Mouse (Mus musculus): ENCODE measurements at regions not wholly inside any gene's neighbourhood (a gene's known extent, or its start where the extent isn't known, plus 50 kb on each side); places are given as distances from the start of the nearest gene placed in this dataset.

DNA sequence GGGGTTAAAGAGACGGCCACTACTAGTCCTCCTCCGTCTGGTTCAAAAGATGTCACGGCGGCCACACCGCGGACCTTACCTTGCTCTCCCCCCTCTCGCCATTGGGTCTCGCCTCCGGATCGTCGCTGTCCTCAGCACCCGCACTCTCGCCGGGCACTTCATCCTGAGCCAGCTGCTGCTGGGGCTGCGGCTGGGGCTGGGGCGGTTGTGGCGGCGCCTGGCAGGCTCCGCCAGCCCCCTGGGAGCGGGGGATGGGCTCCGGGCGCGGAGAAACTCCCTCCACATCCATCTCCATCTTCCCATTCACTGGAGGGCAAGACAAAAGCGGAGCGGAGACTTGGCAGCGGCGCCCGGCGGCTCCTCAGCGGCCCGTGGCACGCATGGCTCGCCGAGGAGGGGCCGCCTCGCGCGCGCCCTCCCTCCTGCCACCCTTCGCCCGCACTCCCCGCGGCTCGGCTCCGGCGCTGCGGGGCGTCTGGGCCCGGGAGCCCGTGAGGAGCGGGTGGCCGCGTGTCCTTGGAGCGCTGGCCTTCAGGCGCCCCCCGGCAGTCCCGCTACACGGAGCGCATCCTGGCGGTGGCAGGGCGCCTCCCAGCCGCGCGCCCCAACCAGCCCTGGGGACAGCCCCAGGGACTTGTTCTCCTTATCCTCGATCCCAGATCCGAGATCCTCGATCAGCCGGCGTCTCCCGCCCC lies 167.8 kb upstream of the Azi2 start:
- Histone ChIP-seq H3K4me2 (ENCODE audit: low read depth, low read length) (peak overlapping the region; percentile 98), H3K36me3 (ENCODE audit: control insufficient read depth, insufficient read depth, low read length) (no peaks in the 10 kb centered on the region), H3K4me3 (ENCODE audit: low read length) (peak overlapping the region; percentile 64), H3K27ac (ENCODE audit: low read length) (0 out of 2 replicates have a peak overlapping the region, but pooled peaks have one; percentile 17), H3K27me3 (ENCODE audit: control insufficient read depth, insufficient read depth, low read depth, low read length) (peaks cover 14% of the 10 kb centered on the region), H3K4me1 (replicated peaks; ENCODE audit: control insufficient read depth, insufficient read depth, low read length) (peaks cover 5% of the 10 kb centered on the region), H3K9ac (ENCODE audit: low read length) (peak overlapping the region; percentile 63), H3K9me3 (ENCODE audit: control insufficient read depth, low read length) (no peaks in the 10 kb centered on the region)
- WGBS, result under 1% methylated on average over 67 of the region's 70 CpGs
- ATAC-seq (ENCODE audit: low read depth), result peak; percentile 80

DNA sequence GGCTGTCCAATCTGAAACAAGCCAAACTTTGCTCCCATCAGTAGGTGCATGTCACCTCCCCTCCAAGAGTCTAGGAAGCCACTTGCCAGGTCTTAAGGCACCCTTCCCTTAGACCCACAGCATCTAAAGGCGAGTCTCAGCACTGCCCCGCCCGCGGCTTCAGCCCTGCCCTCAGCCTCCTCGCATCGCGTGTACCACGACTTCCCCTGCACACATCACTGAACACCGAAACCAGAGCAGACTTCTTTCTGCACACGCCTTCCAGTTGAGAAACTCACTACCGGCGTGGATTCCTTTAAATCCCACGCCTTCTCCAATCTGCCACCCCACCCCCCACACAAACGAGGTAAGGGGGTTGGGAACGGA lies 168.3 kb upstream of the Azi2 start:
- peak; percentile 41; the same call in 1 of the 2 replicates for ATAC-seq (ENCODE audit: low read depth)
- Histone ChIP-seq H3K4me1 (replicated peaks; ENCODE audit: control insufficient read depth, insufficient read depth, low read length) (peaks cover 5% of the 10 kb centered on the region), H3K9ac (ENCODE audit: low read length) (peak overlapping the region; percentile 63), H3K27me3 (ENCODE audit: control insufficient read depth, insufficient read depth, low read depth, low read length) (peaks cover 14% of the 10 kb centered on the region), H3K4me3 (ENCODE audit: low read length) (peak overlapping the region; percentile 64), H3K27ac (ENCODE audit: low read length) (no peak overlapping the region), H3K36me3 (ENCODE audit: control insufficient read depth, insufficient read depth, low read length) (no peaks in the 10 kb centered on the region), H3K4me2 (ENCODE audit: low read depth, low read length) (peak overlapping the region; percentile 98), H3K9me3 (ENCODE audit: control insufficient read depth, low read length) (no peaks in the 10 kb centered on the region)
- WGBS, result 1% methylated on average over 15 of the region's 15 CpGs

DNA sequence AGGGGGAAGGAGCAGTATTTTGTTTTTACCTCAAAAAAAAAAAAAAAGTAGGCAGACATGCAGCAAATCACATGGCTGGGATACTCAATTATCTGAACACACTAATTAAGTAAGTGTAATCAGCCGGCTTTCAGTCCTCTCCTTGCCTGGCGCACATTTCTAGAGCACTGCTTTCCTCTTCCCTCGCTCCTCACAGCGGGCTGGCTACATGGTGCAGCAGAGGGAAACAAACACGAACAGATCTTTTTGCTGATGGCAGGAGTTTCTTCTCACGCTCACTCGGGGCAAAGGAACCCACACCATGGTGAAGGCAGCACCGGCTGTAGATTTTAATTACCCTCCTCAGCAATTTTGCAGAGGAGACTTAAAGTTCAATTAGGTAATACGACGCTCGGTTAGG lies 169.7 kb upstream of the Azi2 start:
- H3K27me3 ChIP-seq (ENCODE audit: control insufficient read depth, insufficient read depth, low read depth, low read length), result peaks cover 14% of the 10 kb centered on the region
- no peak overlapping the region for H3K9ac ChIP-seq (ENCODE audit: low read length)
- no peak overlapping the region for H3K4me3 ChIP-seq (ENCODE audit: low read length)
- peaks cover 2% of the 10 kb centered on the region; the same call in 1 of the 2 replicates for H3K9me3 ChIP-seq (ENCODE audit: control insufficient read depth, low read length)
- H3K4me1 ChIP-seq (replicated peaks; ENCODE audit: control insufficient read depth, insufficient read depth, low read length), result peaks cover 5% of the 10 kb centered on the region
- no peak for ATAC-seq (ENCODE audit: low read depth)
- no peak overlapping the region for H3K4me2 ChIP-seq (ENCODE audit: low read depth, low read length)
- no peaks in the 10 kb centered on the region for H3K36me3 ChIP-seq (ENCODE audit: control insufficient read depth, insufficient read depth, low read length)
- WGBS, result 70% methylated on average over 11 of the region's 11 CpGs
- H3K27ac ChIP-seq (ENCODE audit: low read length), result no peak overlapping the region

DNA sequence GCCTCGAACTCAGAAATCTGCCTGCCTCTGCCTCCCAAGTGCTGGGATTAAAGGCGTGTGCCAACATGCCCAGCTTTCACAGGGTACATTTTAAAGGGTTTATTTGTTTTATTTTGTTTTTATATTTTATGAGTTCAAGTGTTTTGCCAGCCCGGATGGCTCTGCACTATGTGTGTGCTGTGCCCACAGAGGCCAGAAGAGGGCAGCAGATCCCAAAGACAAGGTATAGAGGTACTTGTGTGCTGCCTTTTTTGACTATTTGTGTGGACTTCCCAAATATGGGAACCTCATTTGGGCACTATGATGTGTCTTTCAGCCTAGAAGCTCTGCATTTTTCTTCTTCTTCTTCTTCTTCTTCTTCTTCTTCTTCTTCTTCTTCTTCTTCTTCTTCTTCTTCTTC lies 176.4 kb upstream of the Azi2 start:
- no peak overlapping the region for H3K4me2 ChIP-seq (ENCODE audit: low read depth, low read length)
- no peak for ATAC-seq (ENCODE audit: low read depth)
- no peak overlapping the region for H3K9ac ChIP-seq (ENCODE audit: low read length)
- no peaks in the 10 kb centered on the region for H3K27me3 ChIP-seq (ENCODE audit: control insufficient read depth, insufficient read depth, low read depth, low read length)
- no peaks in the 10 kb centered on the region for H3K36me3 ChIP-seq (ENCODE audit: control insufficient read depth, insufficient read depth, low read length)
- H3K9me3 ChIP-seq (ENCODE audit: control insufficient read depth, low read length), result peaks cover 2% of the 10 kb centered on the region; the same call in 1 of the 2 replicates
- H3K27ac ChIP-seq (ENCODE audit: low read length), result no peak overlapping the region
- H3K4me3 ChIP-seq (ENCODE audit: low read length), result no peak overlapping the region
- WGBS, result 89% methylated on average over 2 of the region's 3 CpGs
- H3K4me1 ChIP-seq (replicated peaks; ENCODE audit: control insufficient read depth, insufficient read depth, low read length), result no peaks in the 10 kb centered on the region

DNA sequence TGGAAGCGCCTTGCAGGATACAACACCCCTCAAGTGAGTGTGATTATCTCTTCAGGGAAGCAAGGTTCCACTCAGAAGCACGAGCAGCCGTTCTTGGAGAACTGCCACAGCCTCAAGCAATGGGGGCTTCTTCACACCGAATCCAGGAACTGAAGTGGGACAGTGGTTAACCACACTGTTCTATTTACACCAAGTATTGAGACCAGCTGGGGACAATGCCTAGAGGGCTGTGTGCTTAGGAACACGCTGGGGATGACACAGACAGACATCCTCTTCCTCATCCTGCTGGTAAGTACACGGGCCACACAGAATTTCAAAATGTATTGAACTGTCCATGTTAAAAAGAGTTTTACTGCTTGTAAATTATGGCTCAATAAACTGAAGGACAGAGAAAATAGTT lies 177.0 kb upstream of the Azi2 start:
- Histone ChIP-seq H3K4me3 (ENCODE audit: low read length) (no peak overlapping the region), H3K4me2 (ENCODE audit: low read depth, low read length) (no peak overlapping the region), H3K27ac (ENCODE audit: low read length) (no peak overlapping the region), H3K9me3 (ENCODE audit: control insufficient read depth, low read length) (peaks cover 2% of the 10 kb centered on the region; the same call in 1 of the 2 replicates), H3K27me3 (ENCODE audit: control insufficient read depth, insufficient read depth, low read depth, low read length) (no peaks in the 10 kb centered on the region), H3K9ac (ENCODE audit: low read length) (no peak overlapping the region), H3K4me1 (replicated peaks; ENCODE audit: control insufficient read depth, insufficient read depth, low read length) (no peaks in the 10 kb centered on the region), H3K36me3 (ENCODE audit: control insufficient read depth, insufficient read depth, low read length) (no peaks in the 10 kb centered on the region)
- no peak for ATAC-seq (ENCODE audit: low read depth)
- 74% methylated on average over 6 of the region's 6 CpGs for WGBS

DNA sequence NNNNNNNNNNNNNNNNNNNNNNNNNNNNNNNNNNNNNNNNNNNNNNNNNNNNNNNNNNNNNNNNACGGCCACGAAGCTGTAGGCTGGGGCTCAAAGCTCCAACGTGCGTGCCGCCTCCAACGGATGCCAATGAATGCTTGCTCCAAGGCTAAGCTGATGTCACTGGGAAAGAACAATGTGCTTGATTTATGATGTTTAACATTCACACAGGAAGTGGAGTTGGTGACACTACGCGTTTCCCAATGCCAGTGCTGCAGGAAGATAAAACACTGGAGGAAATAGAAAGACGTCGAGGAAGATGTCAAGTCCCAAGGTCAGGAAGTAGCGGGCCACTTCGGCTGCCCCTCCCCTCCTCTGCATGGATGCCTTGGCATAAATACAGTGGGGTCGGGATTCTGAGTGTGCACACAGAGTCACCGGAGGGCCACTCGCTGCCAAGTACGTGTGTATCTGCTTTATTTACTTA lies 180.7 kb upstream of the Azi2 start:
- Histone ChIP-seq H3K4me3 (ENCODE audit: low read length) (no peak overlapping the region), H3K4me1 (replicated peaks; ENCODE audit: control insufficient read depth, insufficient read depth, low read length) (no peaks in the 10 kb centered on the region), H3K27ac (ENCODE audit: low read length) (peak overlapping the region; percentile 64), H3K27me3 (ENCODE audit: control insufficient read depth, insufficient read depth, low read depth, low read length) (no peaks in the 10 kb centered on the region), H3K36me3 (ENCODE audit: control insufficient read depth, insufficient read depth, low read length) (no peaks in the 10 kb centered on the region), H3K9me3 (ENCODE audit: control insufficient read depth, low read length) (no peaks in the 10 kb centered on the region), H3K4me2 (ENCODE audit: low read depth, low read length) (no peak overlapping the region), H3K9ac (ENCODE audit: low read length) (no peak overlapping the region)
- ATAC-seq (ENCODE audit: low read depth), result peak; percentile 89
- 26% methylated on average over 16 of the region's 16 CpGs for WGBS

DNA sequence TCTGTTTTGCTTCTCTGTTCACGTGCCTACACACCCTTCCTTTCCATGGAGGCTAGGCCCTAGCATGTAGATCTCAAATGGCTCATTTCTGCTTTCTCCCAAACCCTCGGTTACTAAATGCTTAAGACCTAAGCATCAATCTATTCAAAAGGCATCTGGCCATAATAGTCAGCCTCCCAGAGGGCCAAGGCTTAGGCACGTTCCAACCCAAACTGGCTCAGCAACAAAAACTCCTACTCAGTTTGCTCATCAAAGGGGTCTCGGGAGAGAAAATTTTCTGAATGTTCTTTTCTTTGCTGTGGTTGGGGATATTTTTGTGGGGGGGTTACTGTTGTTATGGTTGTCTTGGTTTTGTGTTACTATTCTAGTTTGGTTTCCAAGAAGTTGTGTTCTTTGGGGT lies 196.8 kb upstream of the Azi2 start:
- Histone ChIP-seq H3K4me1 (replicated peaks; ENCODE audit: control insufficient read depth, insufficient read depth, low read length) (no peaks in the 10 kb centered on the region), H3K4me3 (ENCODE audit: low read length) (no peak overlapping the region), H3K9me3 (ENCODE audit: control insufficient read depth, low read length) (no peaks in the 10 kb centered on the region), H3K27ac (ENCODE audit: low read length) (no peak overlapping the region), H3K36me3 (ENCODE audit: control insufficient read depth, insufficient read depth, low read length) (no peaks in the 10 kb centered on the region), H3K27me3 (ENCODE audit: control insufficient read depth, insufficient read depth, low read depth, low read length) (no peaks in the 10 kb centered on the region), H3K9ac (ENCODE audit: low read length) (no peak overlapping the region), H3K4me2 (ENCODE audit: low read depth, low read length) (no peak overlapping the region)
- WGBS, result 77% methylated on average over 4 of the region's 4 CpGs
- ATAC-seq (ENCODE audit: low read depth), result no peak

DNA sequence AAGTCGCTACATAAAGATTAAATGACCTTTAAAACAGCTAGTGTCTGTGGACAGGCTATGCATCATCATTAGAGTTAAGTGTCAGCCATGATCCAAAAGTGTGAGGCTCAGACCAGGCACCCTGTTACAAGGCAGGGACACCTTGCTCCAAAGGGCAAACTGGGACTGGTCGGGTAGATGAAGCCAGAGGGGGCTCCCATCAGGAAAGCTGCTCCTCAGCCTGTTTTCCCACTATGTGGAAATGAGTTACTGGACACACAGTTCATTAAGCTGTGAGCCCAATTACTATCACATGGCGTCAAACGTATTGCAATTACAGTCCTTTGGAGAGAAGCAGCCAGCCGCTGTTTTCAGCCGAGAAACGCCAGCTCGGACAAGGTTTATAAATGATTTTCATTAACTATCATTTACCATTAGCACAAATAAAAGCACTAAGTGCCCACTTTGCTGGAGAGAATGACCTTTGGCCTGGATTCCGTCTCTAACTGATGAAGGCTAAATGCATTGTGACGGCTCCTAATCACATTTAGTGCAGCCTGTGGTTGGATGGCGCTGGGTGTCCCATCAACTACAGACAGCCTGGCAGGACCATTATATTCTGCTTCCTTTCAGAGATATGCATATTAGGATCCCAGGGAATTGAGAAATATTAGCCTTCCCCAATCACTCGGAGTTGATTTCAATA lies 203.5 kb upstream of the Azi2 start:
- 70% methylated on average over 12 of the region's 12 CpGs for WGBS
- Histone ChIP-seq H3K27ac (ENCODE audit: low read length) (no peak overlapping the region), H3K27me3 (ENCODE audit: control insufficient read depth, insufficient read depth, low read depth, low read length) (no peaks in the 10 kb centered on the region), H3K36me3 (ENCODE audit: control insufficient read depth, insufficient read depth, low read length) (no peaks in the 10 kb centered on the region), H3K9me3 (ENCODE audit: control insufficient read depth, low read length) (no peaks in the 10 kb centered on the region), H3K4me2 (ENCODE audit: low read depth, low read length) (no peak overlapping the region), H3K4me1 (replicated peaks; ENCODE audit: control insufficient read depth, insufficient read depth, low read length) (no peaks in the 10 kb centered on the region), H3K4me3 (ENCODE audit: low read length) (no peak overlapping the region), H3K9ac (ENCODE audit: low read length) (no peak overlapping the region)
- ATAC-seq (ENCODE audit: low read depth), result no peak

DNA sequence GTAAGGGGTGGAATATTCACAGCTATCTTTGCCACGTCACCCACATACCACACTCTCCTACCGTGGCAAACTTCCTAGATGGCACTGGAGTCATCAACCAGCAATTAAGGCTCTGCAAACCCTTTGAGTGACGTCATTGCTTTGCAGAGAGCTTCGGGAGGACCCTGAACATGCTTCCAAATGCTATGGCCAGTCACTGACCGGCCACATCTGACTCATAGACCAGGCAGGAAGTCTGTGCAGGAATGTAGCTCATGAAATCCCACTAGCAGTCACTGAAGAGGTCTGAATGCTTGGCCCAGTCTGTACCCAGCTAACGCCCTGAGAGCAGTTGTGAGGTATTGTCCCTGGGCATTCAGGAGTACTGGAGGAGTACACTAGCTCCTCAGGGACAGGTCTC lies 203.9 kb upstream of the Rbms3 start:
- WGBS, result 69% methylated on average over 6 of the region's 6 CpGs

More for the DNA sequence above, 203.9 kb upstream of the Rbms3 start:
- no peaks in the 10 kb centered on the region for H3K36me3 ChIP-seq (ENCODE audit: control insufficient read depth, insufficient read depth, low read length)
- H3K4me3 ChIP-seq (ENCODE audit: low read length), result no peak overlapping the region
- no peak for ATAC-seq (ENCODE audit: low read depth)
- H3K27ac ChIP-seq (ENCODE audit: low read length), result no peak overlapping the region
- H3K9ac ChIP-seq (ENCODE audit: low read length), result no peak overlapping the region
- no peaks in the 10 kb centered on the region for H3K27me3 ChIP-seq (ENCODE audit: control insufficient read depth, insufficient read depth, low read depth, low read length)
- H3K9me3 ChIP-seq (ENCODE audit: control insufficient read depth, low read length), result no peaks in the 10 kb centered on the region
- H3K4me1 ChIP-seq (replicated peaks; ENCODE audit: control insufficient read depth, insufficient read depth, low read length), result no peaks in the 10 kb centered on the region
- no peak overlapping the region for H3K4me2 ChIP-seq (ENCODE audit: low read depth, low read length)
